Mouse (Mus musculus) CD8-positive naive resting alpha-beta T cell, adult 2 months (primary cell): ENCODE results near the gene Notch4.
"Not testable (repeated sequence)": the region's sequence is repeated elsewhere in the genome, so short reads cannot be mapped to it uniquely, and the experiment has no call there.

ENCODE experiments used
- DNase-seq, 2 experiments: peaks; one replicate each; pipeline ENCODE4 v3.0.0; 2022; ENCODE audit warnings: low read depth in 2 of 2, low spot score in 2 of 2

Notch4 gene

DNA sequence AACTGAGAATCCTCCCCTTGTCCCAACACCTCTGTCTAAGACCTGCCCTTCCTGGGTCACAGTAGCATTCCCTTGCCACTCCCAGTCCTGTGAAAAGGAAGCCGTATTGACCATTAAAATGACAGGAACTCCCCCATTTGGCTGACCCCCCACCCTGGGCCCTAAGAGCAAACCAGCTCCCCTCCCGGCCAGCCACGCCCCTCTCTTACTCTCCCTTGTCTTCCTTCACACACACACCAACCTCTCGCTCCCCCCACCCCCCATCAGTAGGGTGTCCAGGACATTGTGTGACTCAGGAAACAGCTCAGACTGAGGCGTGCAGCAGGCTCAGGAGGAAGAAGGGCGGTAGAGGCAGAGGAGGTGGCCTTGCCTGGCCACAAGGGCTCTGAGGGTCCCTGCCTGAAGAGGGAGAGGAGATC, at the start of gene Notch4:
Gene Notch4 (plus strand): TSS at position 266 of the 419 bp plus-strand sequence.
- DNase-seq, result no peak

DNA sequence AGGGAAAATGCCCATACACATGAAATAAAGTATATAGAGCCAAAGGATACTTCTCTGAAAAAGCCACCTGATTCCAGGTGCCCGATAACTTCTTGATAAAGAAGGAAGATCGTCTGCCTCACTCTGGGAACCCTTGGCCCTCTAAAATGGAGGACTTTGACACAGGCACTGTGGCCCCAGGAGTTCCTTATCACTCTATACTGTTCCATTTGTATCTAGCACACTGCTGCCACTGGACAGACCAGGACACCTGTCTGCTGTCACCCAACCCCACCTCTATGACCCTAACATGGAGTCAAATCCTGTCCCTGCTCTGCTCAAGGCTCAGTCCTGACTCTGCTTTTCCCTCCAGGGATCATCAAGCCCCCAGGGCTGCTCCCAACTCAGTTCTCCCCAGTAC, 47.6 kb upstream of the Notch4 start:
- DNase-seq, result no peak

DNA sequence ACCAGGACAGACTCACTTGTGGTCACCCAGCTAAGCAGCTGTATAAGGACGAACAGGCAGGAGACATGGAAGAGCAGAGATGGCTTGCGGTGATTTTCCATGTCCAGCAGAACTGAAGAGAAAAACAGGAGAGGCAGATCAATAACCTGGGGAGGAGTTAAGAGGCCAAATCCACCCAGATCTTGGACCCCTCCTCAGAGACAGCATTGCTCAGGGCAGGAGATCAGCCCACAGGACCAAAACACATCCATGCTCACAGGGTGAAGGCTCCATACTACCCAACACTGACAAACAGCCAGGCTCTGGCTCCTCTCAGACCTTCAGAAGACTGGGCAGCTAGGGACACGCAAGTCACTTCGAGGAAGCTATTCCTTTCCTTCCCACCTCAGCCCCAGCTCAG, 46.8 kb upstream of the Notch4 start, which contains the start of gene Btnl6:
Gene Btnl6 (minus strand): TSS at position 101 of the 400 bp plus-strand sequence.
- DNase-seq, result no peak

DNA sequence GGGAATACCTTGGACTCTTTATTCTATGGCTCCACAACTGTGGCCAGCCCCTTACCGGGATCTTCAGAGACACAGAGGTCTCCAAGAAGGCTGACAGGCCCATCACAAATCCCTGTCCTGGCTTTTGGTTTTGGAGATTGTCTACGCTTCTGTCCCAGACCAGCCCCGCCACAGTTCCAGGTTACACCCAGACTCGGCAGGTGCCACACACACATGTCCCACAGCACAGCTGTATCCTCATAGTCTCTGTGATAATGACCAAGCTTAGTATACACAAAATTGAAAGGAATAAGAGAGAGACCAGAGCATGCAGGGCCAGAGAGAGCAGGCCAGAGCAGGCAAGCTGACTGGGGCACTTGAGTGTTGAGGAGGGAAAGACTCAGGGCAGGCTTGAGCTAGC, 46.3 kb upstream of the Notch4 start:
- DNase-seq, result no peak

DNA sequence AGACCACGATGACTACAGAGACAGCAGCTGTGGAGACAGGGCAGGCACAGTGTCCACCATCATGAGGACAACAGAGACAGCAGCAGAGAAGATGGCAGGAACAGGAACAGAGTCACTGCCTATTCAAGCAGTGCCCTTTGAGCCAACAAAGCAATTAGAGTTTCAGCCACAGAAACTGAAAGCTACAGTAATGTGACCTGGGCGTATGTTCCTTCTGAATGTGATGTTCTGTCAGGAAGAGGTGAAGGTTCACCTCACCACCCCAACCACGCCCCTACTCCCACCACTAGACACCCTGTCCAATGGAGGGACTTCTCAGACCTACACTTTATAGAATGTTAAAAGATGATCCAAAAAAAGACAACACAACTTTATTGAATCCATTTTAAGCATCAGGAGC, 45.5 kb upstream of the Notch4 start:
- DNase-seq, result not testable (repeated sequence)

DNA sequence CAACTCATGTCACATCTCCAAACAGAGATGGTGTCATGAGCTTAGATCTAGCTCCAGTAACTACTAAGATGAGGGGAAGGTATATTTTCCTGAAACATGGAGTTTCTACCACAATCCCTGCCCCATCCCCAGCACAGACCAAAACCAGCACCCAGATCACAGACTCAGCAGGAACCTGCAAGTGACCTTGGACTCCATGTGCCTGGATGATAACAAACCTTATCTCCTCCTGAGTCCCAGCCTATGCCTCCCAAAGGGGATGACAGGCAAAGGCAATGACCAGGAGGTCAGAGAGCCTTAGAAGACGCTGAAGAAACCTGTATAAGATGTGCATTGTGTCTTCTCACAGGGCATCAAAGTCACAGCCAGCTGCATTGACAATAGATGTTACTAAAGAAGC, 45.1 kb upstream of the Notch4 start:
- no peak for DNase-seq

DNA sequence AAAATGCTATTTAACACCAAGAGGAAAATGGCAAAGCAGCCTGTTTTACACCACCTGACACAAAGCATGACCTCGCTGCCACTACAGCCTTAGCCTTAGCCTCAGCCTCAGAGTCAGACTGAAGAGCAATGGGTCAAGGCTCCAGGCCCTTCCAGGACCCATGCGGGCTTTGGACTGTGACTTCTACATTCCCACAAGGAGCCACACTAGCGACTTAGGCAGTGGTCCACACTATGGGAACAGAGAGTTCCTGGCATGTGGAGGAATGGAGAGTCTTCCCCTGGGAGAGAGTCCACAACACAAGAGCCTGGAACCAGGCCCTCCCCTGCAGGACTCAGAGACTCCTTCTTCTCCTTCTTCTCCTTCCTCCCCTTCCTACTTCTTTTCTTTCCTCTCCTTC, 31.4 kb upstream of the Notch4 start:
- DNase-seq, result no peak

DNA sequence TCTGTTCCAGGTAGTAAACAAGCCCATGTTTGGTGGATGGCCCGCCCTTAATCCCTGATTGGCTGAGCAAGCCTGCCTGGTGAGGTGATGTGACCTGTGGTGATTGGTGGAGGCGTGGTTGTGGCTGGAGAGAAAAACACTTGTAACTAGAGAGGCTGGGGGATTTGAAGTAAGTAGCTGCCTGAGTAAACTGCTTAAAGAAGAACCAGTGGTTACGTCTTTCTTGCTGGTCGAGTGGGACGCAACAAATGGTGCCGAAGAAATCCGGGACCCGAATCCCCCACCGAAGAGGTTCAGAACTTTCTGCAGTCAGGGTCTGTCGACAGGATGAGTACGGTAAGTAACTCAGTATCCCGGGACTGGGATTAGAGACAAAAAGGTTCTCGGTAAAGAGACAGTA, 20.5 kb upstream of the Notch4 start:
- not testable (repeated sequence) for DNase-seq

DNA sequence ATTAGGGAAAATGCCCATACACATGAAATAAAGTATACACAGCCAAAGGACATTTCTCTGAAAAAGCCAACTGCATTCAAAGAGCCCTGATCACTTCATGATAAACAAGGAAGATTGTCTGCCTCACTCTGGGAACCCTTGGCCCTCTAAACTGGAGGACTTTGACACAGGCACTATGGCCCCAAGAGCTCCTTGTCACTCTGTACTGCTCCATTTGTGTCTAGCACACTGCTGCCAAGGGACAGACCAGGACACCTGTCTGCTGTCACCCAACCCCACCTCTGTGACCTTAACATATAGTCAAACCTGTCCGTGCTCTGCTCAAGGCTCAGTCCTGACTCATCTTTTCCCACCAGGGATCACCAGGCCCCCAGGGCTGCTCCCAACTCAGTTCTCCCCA, 17.3 kb upstream of the Notch4 start:
- DNase-seq, result no peak

DNA sequence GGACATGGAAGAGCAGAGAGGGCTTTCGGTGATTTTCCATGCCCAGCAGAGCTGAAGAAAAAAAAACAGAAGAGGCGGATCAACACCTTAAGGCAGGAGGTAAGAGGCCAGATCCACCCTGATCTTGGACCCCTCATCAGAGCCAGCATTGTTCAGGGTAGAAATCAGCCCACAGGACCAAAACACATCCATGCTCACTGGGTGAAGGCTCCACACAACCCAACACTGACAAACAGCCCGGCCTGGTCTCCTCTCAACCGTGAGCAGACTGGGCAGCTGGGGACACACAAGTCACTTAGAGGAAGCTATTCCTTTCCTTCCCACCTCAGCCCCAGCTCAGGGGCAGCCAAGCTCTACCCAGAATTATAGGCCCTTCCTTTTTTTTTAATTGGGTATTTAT, 16.5 kb upstream of the Notch4 start:
- no peak for DNase-seq

DNA sequence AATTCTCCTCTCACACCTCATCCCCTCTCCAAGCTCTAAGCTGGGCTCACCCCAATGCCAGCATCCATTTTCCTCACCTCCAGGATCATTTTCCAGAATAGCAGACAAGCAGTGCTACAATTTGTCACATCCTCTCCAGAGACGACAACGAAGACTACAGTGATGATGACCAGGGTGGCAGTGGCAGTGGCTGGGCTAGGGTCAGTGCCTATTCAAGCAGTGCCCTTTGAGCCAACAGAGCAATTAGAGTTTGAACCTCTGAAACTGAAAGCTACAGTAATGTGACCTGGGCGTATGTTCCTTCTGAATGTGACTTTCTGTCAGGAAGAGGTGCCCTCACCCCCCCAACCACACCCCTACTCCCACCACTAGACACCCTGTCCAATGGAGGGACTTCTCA, 14.9 kb upstream of the Notch4 start:
- no peak for DNase-seq

DNA sequence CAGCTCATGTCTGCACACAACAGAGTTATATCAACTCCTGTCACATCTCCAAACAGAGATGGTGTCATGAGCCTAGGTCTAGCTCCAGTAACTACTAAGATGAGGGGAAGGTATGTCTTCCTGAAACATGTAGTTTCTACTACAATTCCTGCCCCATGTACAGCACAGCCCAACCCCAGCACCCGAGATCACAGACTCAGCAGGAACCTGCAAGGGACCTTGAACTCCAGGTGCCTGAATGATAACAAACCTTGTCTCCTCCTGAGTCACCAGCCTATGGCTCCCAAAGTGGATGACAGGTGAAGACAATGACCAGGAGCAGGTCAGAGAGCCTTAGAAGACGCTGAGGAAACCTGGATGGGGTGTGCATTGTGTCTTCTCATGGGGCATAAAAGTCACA, 14.2 kb upstream of the Notch4 start:
- DNase-seq, result no peak

DNA sequence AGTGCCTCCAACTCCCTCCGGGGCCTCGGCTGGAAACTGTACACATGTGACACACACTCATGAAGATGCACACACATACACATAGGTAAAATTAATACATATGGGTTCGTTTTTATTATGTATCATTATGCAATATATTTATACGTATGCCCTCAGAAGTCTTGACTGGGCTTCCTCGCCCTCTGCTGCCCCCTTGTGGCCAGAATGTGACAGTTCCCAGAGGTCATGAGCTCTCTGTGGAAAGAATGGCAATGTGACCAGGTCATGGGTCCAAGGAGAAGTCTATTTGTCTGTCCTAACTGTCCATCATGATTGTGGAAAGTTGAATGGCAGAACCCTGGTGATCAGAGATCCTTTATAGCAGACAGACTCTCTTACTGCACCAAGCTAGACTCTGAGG, 8.6 kb upstream of the Notch4 start:
- peak; percentile 72 to 75 for DNase-seq

DNA sequence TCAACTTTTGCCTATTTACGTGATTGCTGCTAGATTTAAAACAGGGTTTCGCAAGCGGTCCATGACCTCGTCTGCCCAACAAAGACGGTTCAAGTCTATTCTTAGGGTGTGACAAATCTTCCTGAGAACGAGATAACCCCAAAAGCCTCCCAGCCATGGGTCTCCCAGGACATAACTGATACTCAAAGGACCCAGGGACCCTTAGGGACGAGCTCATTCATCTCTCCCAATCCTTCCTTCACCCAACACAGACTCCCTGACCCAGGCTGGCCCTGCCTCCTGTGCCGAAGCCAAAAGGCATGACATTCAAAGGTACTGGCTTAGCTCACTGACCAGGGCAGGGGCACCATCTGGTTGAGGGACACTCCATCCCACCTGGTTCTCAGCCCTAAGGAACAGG, 7.7 kb upstream of the Notch4 start:
- DNase-seq, result no peak

DNA sequence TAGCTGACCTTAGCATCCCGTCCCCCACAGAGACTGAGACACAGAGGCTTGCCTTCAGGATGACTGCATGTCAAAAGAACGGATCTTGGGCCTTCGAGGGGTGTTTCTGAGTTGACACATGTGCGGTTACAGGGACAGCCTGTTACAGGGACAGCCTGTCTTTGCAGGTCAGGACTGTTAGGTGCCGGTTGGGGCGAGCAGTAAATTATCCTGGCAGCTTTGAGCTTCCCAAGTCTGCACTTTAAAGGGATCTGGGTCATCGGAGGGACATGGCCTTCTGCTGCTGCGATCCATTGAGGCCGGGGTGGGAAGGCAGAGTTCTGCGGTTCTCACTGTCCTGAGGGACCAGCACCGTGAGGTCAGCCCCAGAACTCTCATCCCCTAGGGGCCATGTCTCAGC, 6.7 kb upstream of the Notch4 start:
- DNase-seq, result no peak

DNA sequence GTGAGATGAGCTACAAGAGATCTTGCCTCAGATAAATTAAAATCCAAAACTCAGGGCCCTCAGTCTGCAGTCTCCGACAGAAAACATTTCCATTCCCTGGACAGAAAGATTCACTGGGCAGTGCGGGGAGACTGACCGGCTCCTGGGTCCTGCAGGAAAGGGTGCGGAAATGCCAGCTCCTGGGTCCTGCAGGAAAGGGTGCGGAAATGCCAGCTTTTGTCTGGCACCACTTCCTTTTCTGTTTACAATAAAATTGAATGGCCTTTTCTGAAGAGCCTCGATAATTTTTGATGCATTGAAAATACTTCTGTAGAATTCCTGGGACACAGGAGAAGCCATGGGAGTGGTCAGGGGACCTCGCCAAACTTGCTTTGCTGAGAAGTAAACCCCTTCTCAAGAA, 5.0 kb upstream of the Notch4 start:
- DNase-seq, result no peak

DNA sequence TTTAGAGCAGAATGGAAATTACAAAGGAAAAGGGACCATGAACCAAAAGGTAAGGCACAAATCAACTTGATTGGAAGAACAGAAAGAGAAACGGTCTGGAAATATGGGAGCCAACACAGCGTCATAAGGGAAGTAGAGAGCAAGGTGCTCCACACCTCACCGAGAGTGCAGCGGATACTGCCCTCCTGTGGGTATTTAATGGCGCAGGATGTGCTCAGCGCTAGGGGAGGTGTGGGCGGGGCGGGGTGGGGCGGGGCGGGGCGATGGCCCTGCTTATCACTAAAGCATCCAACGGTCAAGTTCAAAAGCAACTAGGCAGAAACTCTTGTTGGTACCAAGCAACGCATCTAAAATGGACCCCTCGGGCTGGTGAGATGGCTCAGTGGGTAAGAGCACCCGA, 4.2 kb upstream of the Notch4 start:
- no peak for DNase-seq

DNA sequence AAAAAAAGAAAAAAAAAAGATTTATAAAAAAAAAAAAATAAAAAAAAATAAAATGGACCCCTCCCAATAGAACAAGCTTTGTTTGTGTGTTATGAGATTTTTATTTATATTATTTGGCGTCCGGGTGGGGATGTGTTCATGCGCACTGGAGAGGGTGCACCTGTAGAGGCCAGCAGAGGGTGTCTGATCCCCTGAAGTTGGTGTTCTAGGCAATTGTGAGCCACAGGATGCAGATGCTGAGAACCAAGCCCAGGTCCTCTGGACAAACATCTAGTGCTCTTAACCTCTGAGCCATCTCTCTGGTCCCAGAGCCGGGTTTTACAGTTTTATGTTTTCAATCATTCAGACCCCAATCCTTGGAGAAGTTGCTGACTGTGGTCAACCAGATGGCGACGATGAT, 3.6 kb upstream of the Notch4 start:
- DNase-seq, result no peak

DNA sequence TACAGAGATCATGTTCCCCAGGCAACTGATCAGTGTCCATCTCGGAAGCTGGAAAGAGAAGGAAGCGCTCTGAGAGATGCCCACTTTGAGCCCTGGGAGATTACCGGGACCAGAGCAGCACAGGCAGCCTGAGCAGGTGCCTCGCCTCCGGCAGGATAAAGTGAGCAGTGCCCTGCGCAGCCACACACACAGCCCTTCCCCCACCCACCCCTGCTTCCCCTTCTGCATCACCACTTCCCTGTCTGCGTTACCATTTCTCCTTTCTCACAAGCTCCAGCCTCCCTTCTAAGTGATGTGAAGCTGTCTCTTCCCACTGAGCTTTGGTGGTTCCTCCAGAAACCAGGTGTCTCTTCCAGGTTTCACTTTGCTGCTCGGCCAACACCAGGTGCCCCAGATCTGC, 2.9 kb upstream of the Notch4 start:
- no peak for DNase-seq

DNA sequence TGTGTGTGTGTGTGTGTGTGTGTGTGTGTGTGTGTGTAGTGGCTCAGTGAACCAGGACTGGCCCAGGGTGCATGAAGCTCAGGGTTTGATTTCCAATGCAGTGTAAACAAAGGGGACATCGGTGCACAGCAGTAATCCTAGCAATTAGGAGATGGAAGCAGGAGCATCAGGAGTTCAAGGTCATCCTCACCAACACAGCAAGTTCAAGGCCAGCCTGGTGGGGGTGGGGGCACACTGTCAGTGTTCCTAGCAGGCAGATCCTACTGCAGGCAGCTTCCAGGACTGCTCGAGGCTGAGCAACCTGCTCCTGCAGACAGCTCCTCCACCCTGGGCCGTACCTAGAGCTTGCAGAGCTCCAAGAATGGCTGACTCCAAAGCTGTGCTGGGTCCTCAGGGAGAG, 1.5 kb upstream of the Notch4 start:
- no peak for DNase-seq

DNA sequence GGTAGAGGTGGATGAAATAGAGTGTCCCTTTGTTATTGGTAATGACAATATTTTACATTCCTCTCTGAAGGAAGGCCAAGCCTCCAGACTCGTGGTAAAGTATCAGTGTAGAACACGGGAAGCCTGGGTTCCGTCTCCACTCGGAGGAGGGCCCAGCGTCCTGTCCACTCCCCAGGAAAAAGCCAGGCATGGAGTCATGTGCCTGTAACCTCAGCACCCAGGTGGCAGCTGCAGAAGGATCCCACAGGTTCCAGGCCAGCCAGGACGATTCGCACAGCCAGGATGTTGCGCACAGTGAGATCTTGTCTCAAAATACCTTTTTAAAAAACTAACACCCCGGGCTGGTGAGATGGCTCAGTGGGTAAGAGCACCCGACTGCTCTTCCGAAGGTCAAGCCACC, 714 bp upstream of the Notch4 start:
- DNase-seq, result no peak

DNA sequence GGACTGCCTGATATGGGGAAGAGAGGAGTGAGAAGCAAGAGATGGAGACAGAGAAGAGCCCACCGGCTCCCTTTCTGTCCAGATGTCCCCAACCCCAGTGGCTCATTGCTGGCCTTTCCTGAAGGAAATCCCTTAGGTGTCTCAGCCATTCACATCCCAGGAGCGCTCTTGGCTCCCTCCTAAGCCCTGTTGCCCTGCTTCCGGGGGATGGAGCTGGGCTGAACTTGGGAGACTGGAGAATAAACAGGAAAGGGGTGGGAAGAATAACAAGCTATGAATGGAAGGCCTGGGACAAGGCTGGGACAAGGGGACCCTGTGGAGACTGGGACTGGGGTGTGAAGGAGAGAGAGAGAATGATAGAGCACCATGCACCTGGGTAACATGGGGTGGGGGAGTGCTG, 728 bp downstream of the Notch4 start:
- DNase-seq, result no peak

DNA sequence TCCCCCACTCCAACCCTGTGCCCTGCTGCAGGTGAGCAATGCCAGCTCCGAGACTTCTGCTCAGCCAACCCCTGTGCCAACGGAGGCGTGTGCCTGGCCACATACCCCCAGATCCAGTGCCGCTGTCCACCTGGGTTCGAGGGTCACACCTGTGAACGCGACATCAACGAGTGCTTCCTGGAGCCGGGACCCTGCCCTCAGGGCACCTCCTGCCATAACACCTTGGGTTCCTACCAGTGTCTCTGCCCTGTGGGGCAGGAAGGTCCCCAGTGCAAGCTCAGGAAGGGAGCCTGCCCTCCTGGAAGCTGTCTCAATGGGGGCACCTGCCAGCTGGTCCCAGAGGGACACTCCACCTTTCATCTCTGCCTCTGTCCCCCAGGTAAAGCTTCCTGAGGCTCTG, 3.2 kb downstream of the Notch4 start:
- no peak for DNase-seq

DNA sequence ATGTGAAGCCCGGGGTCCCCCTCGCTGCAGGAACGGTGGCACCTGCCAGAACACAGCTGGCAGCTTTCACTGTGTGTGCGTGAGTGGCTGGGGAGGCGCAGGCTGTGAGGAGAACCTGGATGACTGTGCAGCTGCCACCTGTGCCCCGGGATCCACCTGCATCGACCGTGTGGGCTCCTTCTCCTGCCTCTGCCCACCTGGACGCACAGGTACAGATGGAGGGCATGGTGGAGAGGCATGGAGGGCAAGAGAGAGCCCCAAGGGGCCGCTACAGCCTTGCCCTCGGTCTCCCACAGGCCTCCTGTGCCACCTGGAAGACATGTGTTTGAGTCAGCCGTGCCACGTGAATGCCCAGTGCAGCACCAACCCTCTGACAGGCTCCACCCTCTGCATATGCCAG, 4.4 kb downstream of the Notch4 start:
- DNase-seq, result no peak
